Mouse (Mus musculus) heart, adult 9 months (tissue): Measurements from ENCODE around the gene Kcnk1.
A peak's percentile ranks its signal among the peaks of the same experiment; 100 is the strongest.

Experiments used
- DNase-seq, 2 experiments: peaks; one replicate each; pipeline ENCODE4 v3.0.0; 2022; ENCODE audit warnings: low spot score in 2 of 2

Gene Kcnk1

GRCm38 (mm10) chr8:126045751-126046150 is 50.8 kb downstream of the Kcnk1 start:
- no peak for DNase-seq

DNA sequence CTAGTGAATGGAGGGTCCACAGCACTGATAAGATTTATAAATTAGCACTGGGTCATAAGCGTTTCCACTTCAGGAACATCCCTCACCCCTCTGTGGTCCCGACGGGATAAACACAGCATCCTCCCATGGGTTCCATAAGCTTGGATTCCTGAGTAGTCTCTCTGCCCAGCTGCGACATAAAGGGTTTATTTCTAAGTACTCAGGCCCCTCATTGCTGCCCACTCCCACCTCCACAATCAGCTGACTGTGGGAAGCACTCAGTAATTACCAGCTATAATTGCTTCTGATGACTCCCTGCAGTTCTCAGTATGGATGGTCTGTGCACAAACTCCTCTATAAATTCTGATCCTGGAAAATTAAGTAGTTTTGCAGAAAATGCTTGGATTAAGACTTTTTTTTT is 58.9 kb downstream of the Kcnk1 start:
- no peak for DNase-seq

- DNase-seq = no peak
Measured at GRCm38 (mm10) chr8:126058876-126059275, 63.9 kb downstream of the Kcnk1 start.

- no peak for DNase-seq
Measured at GRCm38 (mm10) chr8:126062844-126063243, 67.9 kb downstream of the Kcnk1 start.

DNA sequence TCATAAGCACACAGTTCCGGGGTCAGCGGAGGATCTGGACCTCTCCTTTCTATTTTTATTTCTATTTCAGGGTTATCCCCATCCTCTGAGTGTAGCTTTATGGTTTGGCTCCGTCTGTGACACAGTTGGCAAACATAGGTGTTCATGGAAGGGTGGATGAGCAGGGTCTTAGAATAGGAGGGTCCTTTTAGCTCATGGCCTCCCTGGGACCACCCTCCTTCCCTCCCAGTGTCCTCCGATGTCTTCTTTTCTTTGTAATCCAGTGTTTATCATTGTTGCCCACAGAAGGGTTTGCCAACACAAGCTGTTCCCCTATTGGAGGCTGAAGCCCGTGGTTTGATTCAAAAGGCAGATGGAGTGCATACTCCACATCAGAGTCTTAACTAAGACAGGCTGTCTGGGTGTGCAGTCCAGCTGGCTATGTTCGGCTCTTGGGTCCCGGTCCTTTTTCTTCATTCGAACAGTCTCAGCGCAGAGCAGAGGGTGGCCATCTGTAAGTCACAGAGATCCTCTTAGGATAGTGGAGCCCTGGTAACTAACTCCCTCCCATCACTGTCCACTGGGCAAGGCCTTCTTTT is 69.0 kb downstream of the Kcnk1 start:
- DNase-seq = no peak

DNA sequence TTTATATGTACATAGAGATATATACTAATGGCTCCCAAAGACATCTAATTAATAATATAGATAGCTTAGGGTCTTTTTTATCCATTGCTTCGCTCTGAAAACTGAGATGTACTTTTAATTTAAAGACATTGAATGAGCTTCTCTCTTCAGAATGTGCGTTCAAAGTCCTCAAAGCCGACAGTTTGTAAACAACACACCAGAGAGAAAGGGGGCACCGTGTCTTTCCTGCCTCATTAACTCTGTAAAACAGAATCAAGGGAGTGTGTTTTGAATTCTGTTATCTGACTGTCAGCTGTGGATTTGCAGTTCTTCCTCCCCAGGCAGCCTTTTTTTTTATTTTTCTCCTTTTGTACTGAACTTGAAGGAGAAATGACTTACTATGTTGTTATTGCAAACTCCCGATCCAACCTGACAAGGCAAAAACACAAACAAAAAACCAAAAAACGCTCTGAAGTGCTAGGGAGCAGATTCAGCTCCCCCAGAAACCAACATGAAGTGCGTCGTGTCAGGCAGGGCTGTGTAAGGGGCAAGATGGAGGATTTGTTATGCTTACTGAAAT is 69.7 kb downstream of the Kcnk1 start:
- DNase-seq = no peak

GRCm38 (mm10) chr8:126067306-126067705 is 72.3 kb downstream of the Kcnk1 start:
- no peak for DNase-seq

GRCm38 (mm10) chr8:126068136-126068535 is 73.2 kb downstream of the Kcnk1 start:
- no peak for DNase-seq

DNA sequence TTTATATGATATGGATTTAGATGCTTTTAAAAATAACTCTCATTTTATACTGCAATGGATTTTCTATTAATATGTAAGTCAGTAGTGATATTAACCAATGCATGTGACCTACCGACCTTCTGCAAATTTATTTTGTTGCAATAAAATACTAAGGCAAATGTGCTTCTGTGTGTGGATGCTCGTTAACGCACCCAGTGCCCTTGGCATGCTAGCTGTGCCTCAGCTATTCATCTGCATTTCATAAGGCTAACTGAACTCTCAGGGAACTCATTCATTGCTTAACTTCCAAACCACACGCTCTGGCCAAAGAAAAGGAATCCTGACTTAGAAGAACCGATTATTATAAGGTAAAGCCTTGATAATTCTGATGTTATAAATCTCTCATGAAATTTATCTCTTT is 77.7 kb downstream of the Kcnk1 start:
- no peak for DNase-seq

GRCm38 (mm10) chr8:126073141-126073740 is 78.3 kb downstream of the Kcnk1 start:
- DNase-seq = no peak

DNA sequence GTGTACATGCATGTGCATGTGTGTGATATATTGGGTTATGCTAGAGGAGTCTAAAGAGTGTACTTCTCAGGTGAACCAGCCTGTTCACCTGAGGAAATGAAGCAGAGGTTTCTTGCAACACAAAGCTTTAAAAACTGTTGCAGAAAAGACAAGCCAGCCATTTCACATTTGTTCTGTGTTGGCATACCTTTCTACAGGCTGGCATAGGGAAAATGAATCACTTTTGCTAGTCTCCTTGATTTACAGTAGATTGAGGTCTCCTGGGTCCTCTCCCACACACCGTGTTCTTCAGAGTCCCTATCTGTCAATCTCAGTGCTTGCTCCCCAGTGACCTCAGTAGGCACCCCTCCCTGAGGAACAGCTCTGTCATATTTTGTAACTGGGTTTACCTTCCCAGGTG is 79.1 kb downstream of the Kcnk1 start:
- no peak for DNase-seq

- peak in 1 of 2 experiments; percentile 6 for DNase-seq
Measured at GRCm38 (mm10) chr8:126075400-126075799, 80.4 kb downstream of the Kcnk1 start.
